Mouse (Mus musculus) heart, embryonic 12.5 days (tissue): ENCODE results near the gene Ptges. TPM values are rescaled to one million over a fixed set of nuclear protein-coding genes. Genes with fewer than 3 reads are reported as not detected.

Source experiments
- ATAC-seq: fragments of 200-750 bp; cut with Nextera tagmentation; 2 replicates; pipeline ENCODE4 v1.8.0; 2017; ENCODE audit warnings: moderate TSS enrichment, moderate library complexity; ENCODE audit not compliant: insufficient number of reproducible peaks, low FRiP score
- H3K27ac ChIP-seq: fragments of 300-500 bp; sonication (generic); 2 replicates; pipeline ENCODE4 v1.5.1; 2016; ENCODE audit warnings: mild to moderate bottlenecking, moderate library complexity; ENCODE audit not compliant: poor library complexity, severe bottlenecking
- H3K27me3 ChIP-seq: fragments of 300-500 bp; sonication (generic); replicated peaks from 2 replicates; pipeline ENCODE4 v1.6.1; 2016; ENCODE audit warnings: mild to moderate bottlenecking, moderate library complexity
- H3K36me3 ChIP-seq: fragments of 300-500 bp; sonication (generic); 2 replicates; pipeline ENCODE4 v1.6.1; 2016; ENCODE audit warnings: mild to moderate bottlenecking, moderate library complexity
- H3K4me1 ChIP-seq: fragments of 300-500 bp; sonication (generic); replicated peaks from 2 replicates; pipeline ENCODE4 v1.6.1; 2016; ENCODE audit warnings: mild to moderate bottlenecking
- H3K4me2 ChIP-seq: fragments of 300-500 bp; sonication (generic); 2 replicates; pipeline ENCODE4 v1.6.1; 2016; ENCODE audit warnings: mild to moderate bottlenecking, moderate library complexity
- H3K4me3 ChIP-seq: fragments of 300-500 bp; sonication (generic); 2 replicates; pipeline ENCODE4 v1.5.1; 2016; ENCODE audit warnings: mild to moderate bottlenecking
- H3K9ac ChIP-seq: fragments of 300-500 bp; sonication (generic); 2 replicates; pipeline ENCODE4 v1.6.1; 2016; ENCODE audit warnings: mild to moderate bottlenecking, moderate library complexity
- H3K9me3 ChIP-seq: fragments of 300-500 bp; sonication (generic); replicated peaks from 2 replicates; pipeline ENCODE4 v1.6.1; 2016; ENCODE audit warnings: mild to moderate bottlenecking, moderate library complexity
- WGBS: fragments of 180-500 bp; shearing (Covaris S2); methylation state at CpG from one replicate; pipeline ENCODE4 v1.1.7; 2016; 5-methylcytosine and 5-hydroxymethylcytosine counted together
- polyA plus RNA-seq: library from polyadenylated mRNA; unstranded; fragments of >200 nt; fragmentation: Nextera tagmentation; extraction: Ambion mirVana; gene quantifications from 2 replicates; pipeline ENCODE4 v1.2.1, GENCODE M21; 2016

Ptges gene
- polyA plus RNA-seq: 2.3 and 4.3 TPM in 2 replicates

- no peaks in the 10 kb centered on the region for H3K9me3 ChIP-seq
- peak; percentile 49 for ATAC-seq
- peak within 1 kb of the TSS; percentile 47 for H3K9ac ChIP-seq
- H3K4me2 ChIP-seq: peak within 1 kb of the TSS; percentile 68
- peaks cover 32% of the 10 kb centered on the region for H3K4me1 ChIP-seq
- WGBS: 2% methylated on average over 23 of the region's 23 CpGs
- H3K36me3 ChIP-seq: no peaks in the 10 kb centered on the region
- H3K27ac ChIP-seq: no peak within 1 kb of the TSS
- H3K27me3 ChIP-seq: no peaks in the 10 kb centered on the region
- H3K4me3 ChIP-seq: peak within 1 kb of the TSS; percentile 29
Observed at GRCm38 (mm10) chr2:30929483-30930045, at the start of gene Ptges. Gene Ptges (minus strand): TSS chr2:30929863.

GRCm38 (mm10) chr2:30967352-30968327, 38.0 kb upstream of the Ptges start, which contains the start of gene Tor1a:
Gene Tor1a (minus strand): TSS chr2:30967933.
- no peaks in the 10 kb centered on the region for H3K9me3 ChIP-seq
- 2% methylated on average over 59 of the region's 59 CpGs for WGBS
- ATAC-seq: peak; percentile 91
- H3K4me1 ChIP-seq: peaks cover 15% of the 10 kb centered on the region
- H3K27ac ChIP-seq: peak within 1 kb of the TSS; percentile 43
- H3K27me3 ChIP-seq: no peaks in the 10 kb centered on the region
- H3K4me3 ChIP-seq: peak within 1 kb of the TSS; percentile 95
- H3K4me2 ChIP-seq: peak within 1 kb of the TSS; percentile 92
- peak within 1 kb of the TSS; percentile 93 for H3K9ac ChIP-seq
- H3K36me3 ChIP-seq: peaks cover 51% of the 10 kb centered on the region

GRCm38 (mm10) chr2:30966826-30967225, 37.2 kb upstream of the Ptges start:
- no peak overlapping the region for H3K27ac ChIP-seq
- no peak for ATAC-seq
- 22% methylated on average over 16 of the region's 16 CpGs for WGBS
- no peaks in the 10 kb centered on the region for H3K27me3 ChIP-seq
- peak overlapping the region; percentile 95 for H3K4me3 ChIP-seq
- no peaks in the 10 kb centered on the region for H3K9me3 ChIP-seq
- peak overlapping the region; percentile 92 for H3K4me2 ChIP-seq
- H3K36me3 ChIP-seq: peaks cover 54% of the 10 kb centered on the region
- H3K4me1 ChIP-seq: peaks cover 15% of the 10 kb centered on the region
- H3K9ac ChIP-seq: peak overlapping the region; percentile 93

GRCm38 (mm10) chr2:30965627-30966026, 36.0 kb upstream of the Ptges start:
- H3K36me3 ChIP-seq: peaks cover 62% of the 10 kb centered on the region
- H3K4me1 ChIP-seq: peaks cover 15% of the 10 kb centered on the region
- H3K4me3 ChIP-seq: no peak overlapping the region
- H3K9ac ChIP-seq: no peak overlapping the region
- no peak for ATAC-seq
- 92% methylated on average over 8 of the region's 8 CpGs for WGBS
- no peaks in the 10 kb centered on the region for H3K9me3 ChIP-seq
- H3K27me3 ChIP-seq: no peaks in the 10 kb centered on the region
- H3K27ac ChIP-seq: no peak overlapping the region
- H3K4me2 ChIP-seq: no peak overlapping the region

- 69% methylated on average over 11 of the region's 11 CpGs for WGBS
- no peaks in the 10 kb centered on the region for H3K27me3 ChIP-seq
- H3K4me3 ChIP-seq: no peak overlapping the region
- H3K27ac ChIP-seq: no peak overlapping the region
- H3K4me2 ChIP-seq: no peak overlapping the region
- H3K36me3 ChIP-seq: peaks cover 84% of the 10 kb centered on the region
- no peak overlapping the region for H3K9ac ChIP-seq
- peaks cover 15% of the 10 kb centered on the region for H3K4me1 ChIP-seq
- no peak for ATAC-seq
- H3K9me3 ChIP-seq: no peaks in the 10 kb centered on the region
Observed at GRCm38 (mm10) chr2:30962570-30963254, 33.0 kb upstream of the Ptges start.

- Histone ChIP-seq H3K9me3 (no peaks in the 10 kb centered on the region), H3K27me3 (no peaks in the 10 kb centered on the region), H3K9ac (no peak overlapping the region), H3K36me3 (peaks cover 100% of the 10 kb centered on the region), H3K4me3 (no peak overlapping the region), H3K4me2 (no peak overlapping the region), H3K27ac (no peak overlapping the region), H3K4me1 (peaks cover 9% of the 10 kb centered on the region)
- no peak for ATAC-seq
- 48% methylated on average over 5 of the region's 5 CpGs for WGBS
Observed at GRCm38 (mm10) chr2:30959856-30960255, 30.2 kb upstream of the Ptges start.

- H3K4me1 ChIP-seq: peaks cover 20% of the 10 kb centered on the region
- WGBS: 87% methylated on average over 14 of the region's 14 CpGs
- no peak overlapping the region for H3K9ac ChIP-seq
- ATAC-seq: no peak
- H3K4me2 ChIP-seq: no peak overlapping the region
- H3K9me3 ChIP-seq: no peaks in the 10 kb centered on the region
- peaks cover 89% of the 10 kb centered on the region for H3K36me3 ChIP-seq
- no peak overlapping the region for H3K27ac ChIP-seq
- no peaks in the 10 kb centered on the region for H3K27me3 ChIP-seq
- H3K4me3 ChIP-seq: no peak overlapping the region
Observed at GRCm38 (mm10) chr2:30958726-30959125, 29.1 kb upstream of the Ptges start.

GRCm38 (mm10) chr2:30957511-30957910, 27.8 kb upstream of the Ptges start:
- Histone ChIP-seq H3K9ac (no peak overlapping the region), H3K4me1 (peaks cover 24% of the 10 kb centered on the region), H3K9me3 (no peaks in the 10 kb centered on the region), H3K4me2 (no peak overlapping the region), H3K4me3 (no peak overlapping the region), H3K36me3 (peaks cover 77% of the 10 kb centered on the region), H3K27ac (no peak overlapping the region), H3K27me3 (no peaks in the 10 kb centered on the region)
- ATAC-seq: no peak
- 81% methylated on average over 4 of the region's 4 CpGs for WGBS

- whole genome bisulfite sequencing: 64% methylated on average over 6 of the region's 6 CpGs
- H3K4me3 ChIP-seq: no peak overlapping the region
- H3K9me3 ChIP-seq: no peaks in the 10 kb centered on the region
- H3K9ac ChIP-seq: 0 out of 2 replicates have a peak overlapping the region, but pooled peaks have one; percentile 88
- peaks cover 27% of the 10 kb centered on the region for H3K4me1 ChIP-seq
- no peak overlapping the region for H3K27ac ChIP-seq
- H3K4me2 ChIP-seq: peak overlapping the region; percentile 90
- H3K36me3 ChIP-seq: peaks cover 50% of the 10 kb centered on the region
- peaks cover 3% of the 10 kb centered on the region; the same call in 1 of the 2 replicates for H3K27me3 ChIP-seq
- no peak for ATAC-seq
Observed at GRCm38 (mm10) chr2:30954797-30955196, 25.1 kb upstream of the Ptges start.

- Histone ChIP-seq H3K4me1 (peaks cover 27% of the 10 kb centered on the region), H3K36me3 (peaks cover 32% of the 10 kb centered on the region), H3K27me3 (peaks cover 8% of the 10 kb centered on the region; the same call in 1 of the 2 replicates), H3K9me3 (no peaks in the 10 kb centered on the region), H3K4me3 (peak within 1 kb of the TSS; percentile 92), H3K9ac (peak within 1 kb of the TSS; percentile 88), H3K4me2 (peak within 1 kb of the TSS; percentile 90), H3K27ac (peak within 1 kb of the TSS; percentile 84)
- WGBS: under 1% methylated on average over 60 of the region's 60 CpGs
- peak; percentile 83 for ATAC-seq
Observed at GRCm38 (mm10) chr2:30952824-30953490, 23.3 kb upstream of the Ptges start, which contains the start of gene Tor1b. Gene Tor1b (plus strand): TSS chr2:30952959.
